Mouse (Mus musculus): ENCODE measurements around the gene Wdr18.

Wdr18 gene

GRCm38 (mm10) chr10:79996272-79997033 is 36.5 kb downstream of the Wdr18 start, which contains the start of gene Abca7:
Gene Abca7, plus strand, starts transcription at chr10:79996494.
- DNase-seq (ENCODE audit: low spot score in 2 of 2), result peak; percentile 96 to 99

- DNase-seq (ENCODE audit: low spot score in 2 of 2), result peak; percentile 65 to 67
Observed at GRCm38 (mm10) chr10:79997034-79997760, 37.2 kb downstream of the Wdr18 start.

GRCm38 (mm10) chr10:79997819-79998218 is 37.9 kb downstream of the Wdr18 start:
- no peak for DNase-seq (ENCODE audit: low spot score in 2 of 2)

GRCm38 (mm10) chr10:80001945-80002344 is 42.0 kb downstream of the Wdr18 start:
- DNase-seq (ENCODE audit: low spot score in 2 of 2), result no peak

- no peak for DNase-seq (ENCODE audit: low spot score in 2 of 2)
Observed at GRCm38 (mm10) chr10:80002829-80003228, 42.9 kb downstream of the Wdr18 start.

GRCm38 (mm10) chr10:80003374-80004232 is 43.7 kb downstream of the Wdr18 start:
- no peak for DNase-seq (ENCODE audit: low spot score in 2 of 2)

GRCm38 (mm10) chr10:80004233-80004705 is 44.3 kb downstream of the Wdr18 start:
- DNase-seq (ENCODE audit: low spot score in 2 of 2), result no peak

GRCm38 (mm10) chr10:80011740-80012139 is 51.8 kb downstream of the Wdr18 start:
- no peak for DNase-seq (ENCODE audit: low spot score in 2 of 2)

- no peak for DNase-seq (ENCODE audit: low spot score in 2 of 2)
Observed at GRCm38 (mm10) chr10:80013609-80014008, 53.7 kb downstream of the Wdr18 start.

GRCm38 (mm10) chr10:80014484-80015290 is 54.7 kb downstream of the Wdr18 start:
- DNase-seq (ENCODE audit: low spot score in 2 of 2), result no peak

GRCm38 (mm10) chr10:80015583-80015982 is 55.6 kb downstream of the Wdr18 start:
- no peak for DNase-seq (ENCODE audit: low spot score in 2 of 2)

GRCm38 (mm10) chr10:80016511-80016910 is 56.6 kb downstream of the Wdr18 start, which contains the start of gene Arhgap45:
Gene Arhgap45, plus strand, starts transcription at chr10:80016653.
- DNase-seq (ENCODE audit: low spot score in 2 of 2), result peak; percentile 59 to 70

GRCm38 (mm10) chr10:80016931-80017330 is 57.0 kb downstream of the Wdr18 start:
- DNase-seq (ENCODE audit: low spot score in 2 of 2), result no peak

- DNase-seq (ENCODE audit: low spot score in 2 of 2), result peak; percentile 71 to 83
Observed at GRCm38 (mm10) chr10:80017361-80017760, 57.4 kb downstream of the Wdr18 start.

GRCm38 (mm10) chr10:80017771-80018170 is 57.8 kb downstream of the Wdr18 start:
- no peak for DNase-seq (ENCODE audit: low spot score in 2 of 2)

- no peak for DNase-seq (ENCODE audit: low spot score in 2 of 2)
Observed at GRCm38 (mm10) chr10:80018739-80019297, 58.9 kb downstream of the Wdr18 start.

- no peak for DNase-seq (ENCODE audit: low spot score in 2 of 2)
Observed at GRCm38 (mm10) chr10:80019471-80020131, 59.6 kb downstream of the Wdr18 start.

Measured in spleen, postnatal 14 days (tissue).